Mouse (Mus musculus) neural tube, embryonic 12.5 days (tissue): ENCODE results near the gene Etnk1. TPM values are rescaled to one million over a fixed set of nuclear protein-coding genes. Genes with fewer than 3 reads are reported as not detected.
"Not testable (repeated sequence)": the region's sequence is repeated elsewhere in the genome, so short reads cannot be mapped to it uniquely, and the experiment has no call there.

Source experiments
- ATAC-seq: fragments of 200-750 bp; cut with Nextera tagmentation; 2 replicates; pipeline ENCODE4 v1.8.0; 2017; ENCODE audit warnings: low read depth, mild to moderate bottlenecking, moderate TSS enrichment, moderate library complexity; ENCODE audit not compliant: low FRiP score
- H3K27ac ChIP-seq: fragments of 300-500 bp; sonication (generic); 2 replicates; pipeline ENCODE4 v1.5.1; 2016
- H3K27me3 ChIP-seq: fragments of 300-500 bp; sonication (generic); replicated peaks from 2 replicates; pipeline ENCODE4 v1.6.1; 2016; ENCODE audit warnings: mild to moderate bottlenecking
- H3K36me3 ChIP-seq: fragments of 300-500 bp; sonication (generic); 2 replicates; pipeline ENCODE4 v1.6.1; 2016; ENCODE audit warnings: mild to moderate bottlenecking
- H3K4me1 ChIP-seq: fragments of 300-500 bp; sonication (generic); 2 replicates; pipeline ENCODE4 v1.6.1; 2016
- H3K4me2 ChIP-seq: fragments of 300-500 bp; sonication (generic); replicated peaks from 2 replicates; pipeline ENCODE4 v1.6.1; 2016; ENCODE audit warnings: mild to moderate bottlenecking
- H3K4me3 ChIP-seq: fragments of 300-500 bp; sonication (generic); 2 replicates; pipeline ENCODE4 v1.5.1; 2016
- H3K9ac ChIP-seq: fragments of 300-500 bp; sonication (generic); 2 replicates; pipeline ENCODE4 v1.6.1; 2016; ENCODE audit warnings: mild to moderate bottlenecking
- H3K9me3 ChIP-seq: fragments of 300-500 bp; sonication (generic); 2 replicates; pipeline ENCODE4 v1.6.1; 2016; ENCODE audit warnings: mild to moderate bottlenecking
- WGBS: fragments of 180-500 bp; shearing (Covaris S2); methylation state at CpG from one replicate; pipeline ENCODE4 v1.1.7; 2016; 5-methylcytosine and 5-hydroxymethylcytosine counted together
- polyA plus RNA-seq: library from polyadenylated mRNA; unstranded; fragments of >200 nt; fragmentation: Nextera tagmentation; extraction: Ambion mirVana; gene quantifications from 2 replicates; pipeline ENCODE4 v1.2.1, GENCODE M21; 2016

Etnk1 gene
- polyA plus RNA-seq, 1 experiment from 2014 or later = 40.8 TPM

DNA sequence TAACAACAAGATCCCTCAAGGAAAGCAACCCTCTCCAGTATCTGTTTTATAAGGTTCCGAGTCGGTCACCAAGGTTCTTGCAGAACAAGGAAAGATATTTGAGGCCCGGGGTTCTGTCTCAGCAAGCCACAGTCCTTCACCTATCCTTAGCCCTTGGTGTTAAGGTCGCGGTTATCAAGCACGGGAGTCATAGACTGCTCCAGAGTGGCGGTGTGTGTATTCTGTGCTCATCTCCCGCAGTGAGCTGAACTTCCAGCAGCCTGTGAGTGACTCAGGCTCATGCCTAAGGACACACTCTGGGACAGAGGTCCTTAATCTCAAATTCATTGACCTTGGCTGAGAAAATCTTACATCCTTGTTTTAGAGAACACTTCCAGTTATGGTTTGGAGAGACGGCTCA lies 26.1 kb upstream of the Etnk1 start:
- Histone ChIP-seq H3K4me1 (0 out of 2 replicates have a peak, but pooled peaks cover 4% of the 10 kb centered on the region), H3K9me3 (no peaks in the 10 kb centered on the region), H3K27ac (no peak overlapping the region), H3K36me3 (no peaks in the 10 kb centered on the region), H3K4me2 (no peak overlapping the region), H3K27me3 (no peaks in the 10 kb centered on the region), H3K9ac (no peak overlapping the region), H3K4me3 (no peak overlapping the region)
- WGBS = 86% methylated on average over 9 of the region's 9 CpGs
- ATAC-seq = no peak

DNA sequence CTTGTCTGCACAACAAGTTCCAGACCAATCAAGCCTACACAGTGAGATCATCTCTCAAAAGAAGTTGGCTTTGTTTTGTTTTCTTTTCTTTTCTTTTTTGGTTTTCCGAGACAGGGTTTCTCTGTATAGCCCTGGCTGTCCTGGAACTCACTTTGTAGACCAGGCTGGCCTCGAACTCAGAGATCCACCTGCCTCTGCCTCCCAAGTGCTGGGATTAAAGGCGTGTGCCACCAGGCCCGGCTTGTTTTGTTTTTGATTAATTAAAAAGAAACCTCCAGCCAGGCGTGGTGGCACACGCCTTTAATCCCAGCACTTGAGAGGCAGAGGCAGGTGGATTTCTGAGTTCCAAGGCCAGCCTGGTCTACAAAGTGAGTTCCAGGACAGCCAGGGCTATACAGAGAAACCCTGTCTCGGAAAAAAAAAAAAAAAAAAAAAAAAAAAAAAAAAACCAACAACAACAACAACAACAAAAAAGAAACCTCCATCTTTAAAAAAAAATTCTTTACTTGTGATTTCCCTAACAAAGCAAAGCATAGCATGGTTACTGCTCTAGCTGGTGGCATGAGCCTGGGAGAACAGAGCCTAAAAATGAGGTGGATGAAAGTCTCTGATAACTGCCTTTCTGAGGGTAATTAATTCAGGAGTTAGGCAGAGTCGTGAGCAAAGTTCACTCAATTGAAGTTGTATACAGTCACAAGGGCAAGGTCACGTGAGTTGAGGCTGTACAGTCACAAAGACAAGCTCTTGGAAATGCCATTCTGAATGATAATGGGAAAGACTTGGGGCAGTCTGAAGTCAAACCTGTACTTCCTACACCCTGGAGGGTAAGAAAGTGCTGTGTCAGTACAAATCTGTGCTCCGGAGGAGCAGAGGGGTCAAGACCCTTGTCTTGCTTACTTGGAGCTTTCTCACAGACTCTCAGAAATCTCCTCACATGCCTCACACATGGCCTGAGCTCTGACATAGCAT lies 25.1 kb upstream of the Etnk1 start:
- not testable (repeated sequence) for H3K9ac ChIP-seq, H3K9me3 ChIP-seq, H3K4me3 ChIP-seq, ATAC-seq, H3K27ac ChIP-seq, H3K4me1 ChIP-seq, H3K4me2 ChIP-seq, H3K27me3 ChIP-seq, H3K36me3 ChIP-seq
- WGBS = 77% methylated on average over 10 of the region's 10 CpGs

DNA sequence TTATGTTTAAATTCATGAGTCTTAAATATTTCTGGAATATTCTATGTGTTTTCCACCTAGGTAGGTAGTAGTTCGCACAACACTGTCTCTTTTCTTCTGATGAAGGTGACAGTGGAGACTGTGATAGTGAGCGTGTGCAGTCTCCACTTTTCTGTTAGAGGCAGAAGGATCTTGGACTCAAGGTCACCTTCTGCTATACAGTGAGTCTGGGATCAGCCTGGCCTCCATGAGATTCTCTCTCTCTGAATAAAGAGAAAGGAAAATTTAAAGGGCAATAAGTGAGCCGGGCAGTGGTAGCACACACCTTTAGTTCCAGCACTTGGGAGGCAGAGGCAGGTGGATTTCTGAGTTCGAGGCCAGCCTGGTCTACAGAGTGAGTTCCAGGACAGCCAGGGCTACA lies 24.2 kb upstream of the Etnk1 start:
- H3K4me3 ChIP-seq = no peak overlapping the region
- no peak overlapping the region for H3K27ac ChIP-seq
- H3K27me3 ChIP-seq = no peaks in the 10 kb centered on the region
- WGBS = 96% methylated on average over 4 of the region's 4 CpGs
- H3K4me2 ChIP-seq = no peak overlapping the region
- no peaks in the 10 kb centered on the region for H3K9me3 ChIP-seq
- no peak for ATAC-seq
- H3K9ac ChIP-seq = no peak overlapping the region
- 0 out of 2 replicates have a peak, but pooled peaks cover 4% of the 10 kb centered on the region for H3K4me1 ChIP-seq
- no peaks in the 10 kb centered on the region for H3K36me3 ChIP-seq

DNA sequence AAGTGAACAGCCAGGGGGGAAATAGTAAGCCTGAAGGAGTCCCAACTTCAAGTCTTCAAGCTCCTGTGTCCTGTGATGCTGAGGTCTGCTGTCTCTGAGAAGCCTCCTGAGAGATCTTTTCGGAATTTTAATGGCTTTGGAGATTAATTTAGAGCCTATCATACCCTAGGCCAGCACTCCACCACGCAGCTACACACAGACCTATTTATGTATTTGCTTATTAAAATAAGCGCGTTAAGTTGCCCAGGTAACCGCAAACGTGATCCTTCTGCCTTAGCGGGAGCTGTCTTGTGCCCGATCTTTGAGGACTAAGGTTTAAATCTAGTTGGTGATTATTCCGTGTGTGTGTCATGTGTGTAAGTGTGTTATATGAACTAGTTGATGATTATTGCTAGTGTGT lies 23.7 kb upstream of the Etnk1 start:
- H3K9ac ChIP-seq = no peak overlapping the region
- H3K4me1 ChIP-seq = 0 out of 2 replicates have a peak, but pooled peaks cover 4% of the 10 kb centered on the region
- no peaks in the 10 kb centered on the region for H3K9me3 ChIP-seq
- WGBS = 86% methylated on average over 9 of the region's 9 CpGs
- no peaks in the 10 kb centered on the region for H3K36me3 ChIP-seq
- no peak for ATAC-seq
- no peak overlapping the region for H3K4me3 ChIP-seq
- H3K27ac ChIP-seq = no peak overlapping the region
- peak overlapping the region; percentile 57 for H3K4me2 ChIP-seq
- H3K27me3 ChIP-seq = no peaks in the 10 kb centered on the region

DNA sequence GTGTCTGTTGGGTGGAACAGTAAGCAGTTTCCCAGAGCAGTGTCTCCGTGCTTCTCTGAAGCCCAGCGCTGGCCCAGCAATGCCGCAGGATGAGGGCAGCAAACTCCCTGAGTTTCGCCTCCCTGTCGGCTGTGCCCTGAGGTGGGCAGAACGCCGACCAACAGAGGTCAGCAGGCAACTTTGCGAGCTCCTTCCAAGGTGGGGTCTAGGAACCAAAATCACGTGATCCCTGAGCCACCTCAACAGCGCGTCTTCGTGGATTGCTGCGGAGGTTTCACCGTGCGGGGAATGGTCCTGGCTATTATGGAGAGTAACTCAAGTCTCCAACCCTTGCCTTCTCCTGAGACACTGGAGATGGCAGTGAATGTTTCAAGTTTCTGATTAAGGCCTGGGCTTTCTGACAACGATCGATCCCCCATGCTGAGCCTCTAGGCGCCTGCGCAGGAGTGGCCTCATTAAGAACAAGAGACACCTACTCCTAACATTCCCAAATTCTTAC lies 23.2 kb upstream of the Etnk1 start:
- Histone ChIP-seq H3K4me3 (no peak overlapping the region; the same call in 1 of the 2 replicates), H3K27ac (no peak overlapping the region), H3K4me1 (0 out of 2 replicates have a peak, but pooled peaks cover 4% of the 10 kb centered on the region), H3K4me2 (peak overlapping the region; percentile 57), H3K27me3 (no peaks in the 10 kb centered on the region), H3K9me3 (no peaks in the 10 kb centered on the region), H3K9ac (0 out of 2 replicates have a peak overlapping the region, but pooled peaks have one; percentile 13), H3K36me3 (no peaks in the 10 kb centered on the region)
- WGBS = 15% methylated on average over 19 of the region's 19 CpGs
- no peak for ATAC-seq

DNA sequence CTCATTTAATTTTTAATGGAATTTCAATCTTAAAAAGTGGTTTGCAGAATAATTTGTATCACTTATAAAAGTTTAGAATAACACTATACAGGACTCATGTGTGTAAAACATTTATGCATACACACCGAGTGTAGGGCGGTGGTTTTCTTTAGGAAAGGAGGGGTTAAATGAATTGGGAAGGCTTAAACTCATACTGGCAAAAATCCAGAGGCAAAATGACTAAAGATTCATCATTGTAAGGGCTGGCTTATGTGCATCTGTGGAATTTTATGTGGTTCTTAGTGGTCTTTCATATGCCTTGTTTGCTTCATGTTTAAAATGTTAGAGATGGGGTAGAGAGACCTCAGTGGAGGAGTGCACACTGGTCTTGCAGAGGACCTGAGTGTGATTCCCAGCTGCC lies 22.5 kb upstream of the Etnk1 start:
- Histone ChIP-seq H3K27ac (no peak overlapping the region), H3K9ac (no peak overlapping the region), H3K36me3 (no peaks in the 10 kb centered on the region), H3K4me3 (no peak overlapping the region), H3K4me2 (no peak overlapping the region), H3K27me3 (no peaks in the 10 kb centered on the region), H3K4me1 (0 out of 2 replicates have a peak, but pooled peaks cover 4% of the 10 kb centered on the region), H3K9me3 (no peaks in the 10 kb centered on the region)
- ATAC-seq = no peak
- WGBS = 86% methylated on average over 2 of the region's 2 CpGs

- Histone ChIP-seq H3K27me3 (no peaks in the 10 kb centered on the region), H3K4me1 (0 out of 2 replicates have a peak, but pooled peaks cover 4% of the 10 kb centered on the region), H3K36me3 (no peaks in the 10 kb centered on the region), H3K27ac (no peak overlapping the region), H3K9ac (no peak overlapping the region), H3K9me3 (no peaks in the 10 kb centered on the region), H3K4me2 (no peak overlapping the region), H3K4me3 (no peak overlapping the region)
- WGBS = 56% methylated on average over 7 of the region's 7 CpGs
- ATAC-seq = no peak
Measured at GRCm38 (mm10) chr6:143145051-143145450, 22.0 kb upstream of the Etnk1 start.

DNA sequence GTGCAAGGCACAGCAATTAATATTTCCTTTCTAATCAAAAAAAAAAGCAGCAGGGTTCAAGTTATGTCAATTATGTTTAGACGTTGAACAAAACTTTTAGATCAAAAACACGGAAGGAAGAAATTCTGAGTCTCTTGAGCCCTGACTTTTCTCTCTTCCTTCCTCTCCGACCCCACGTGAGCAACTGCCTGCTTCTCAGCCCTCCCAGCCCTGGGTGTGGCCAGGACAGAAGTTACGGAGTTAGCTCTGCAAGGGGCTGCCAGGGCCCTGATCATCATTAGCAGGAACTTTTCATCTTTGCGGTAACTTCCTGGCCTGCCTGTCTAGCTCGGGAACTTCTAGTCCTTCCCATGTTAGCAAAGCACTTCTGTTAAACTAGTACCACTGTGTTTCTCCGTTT lies 20.3 kb upstream of the Etnk1 start:
- H3K4me3 ChIP-seq = no peak overlapping the region
- no peak overlapping the region for H3K27ac ChIP-seq
- ATAC-seq = no peak
- H3K27me3 ChIP-seq = no peaks in the 10 kb centered on the region
- H3K4me2 ChIP-seq = no peak overlapping the region
- H3K4me1 ChIP-seq = 0 out of 2 replicates have a peak, but pooled peaks cover 4% of the 10 kb centered on the region
- no peak overlapping the region for H3K9ac ChIP-seq
- WGBS = 73% methylated on average over 8 of the region's 8 CpGs
- H3K9me3 ChIP-seq = no peaks in the 10 kb centered on the region
- H3K36me3 ChIP-seq = no peaks in the 10 kb centered on the region

GRCm38 (mm10) chr6:143148868-143149267 lies 18.2 kb upstream of the Etnk1 start:
- H3K4me2 ChIP-seq = no peak overlapping the region
- no peaks in the 10 kb centered on the region for H3K27me3 ChIP-seq
- H3K9ac ChIP-seq = no peak overlapping the region
- no peak overlapping the region for H3K4me3 ChIP-seq
- ATAC-seq = no peak
- no peaks in the 10 kb centered on the region for H3K36me3 ChIP-seq
- no peaks in the 10 kb centered on the region for H3K9me3 ChIP-seq
- peaks cover 5% of the 10 kb centered on the region; the same call in 1 of the 2 replicates for H3K4me1 ChIP-seq
- H3K27ac ChIP-seq = no peak overlapping the region

DNA sequence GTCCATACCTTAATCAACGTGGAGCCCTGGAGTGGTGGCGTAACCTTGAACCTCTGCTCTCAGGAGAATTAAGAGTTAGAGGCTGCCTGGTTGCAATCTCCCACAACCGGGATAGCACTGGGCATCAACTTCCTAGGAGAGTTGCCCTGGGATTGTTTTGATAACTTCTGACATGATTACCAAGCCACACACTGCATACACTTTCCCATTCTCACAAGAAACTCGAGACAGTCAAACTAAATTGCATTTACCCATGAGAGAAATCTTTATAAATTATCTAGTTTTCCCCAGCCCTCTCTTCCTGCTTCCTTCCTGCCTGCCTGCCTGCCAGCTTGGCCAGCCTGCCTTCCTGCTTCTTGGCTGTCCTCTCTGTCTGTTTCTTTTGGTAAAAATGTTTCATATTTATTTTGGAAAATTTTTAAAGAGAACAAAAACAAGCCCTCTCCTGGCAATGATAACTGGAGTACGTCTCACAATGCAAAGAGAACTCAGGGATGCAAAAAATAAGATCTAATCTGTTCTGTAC lies 17.2 kb upstream of the Etnk1 start:
- H3K27ac ChIP-seq = no peak overlapping the region
- H3K4me1 ChIP-seq = peaks cover 4% of the 10 kb centered on the region; the same call in 1 of the 2 replicates

GRCm38 (mm10) chr6:143151081-143151995 lies 15.7 kb upstream of the Etnk1 start:
- not testable (repeated sequence) for H3K4me1 ChIP-seq, H3K4me3 ChIP-seq, ATAC-seq, H3K9ac ChIP-seq, H3K9me3 ChIP-seq, H3K4me2 ChIP-seq, H3K27me3 ChIP-seq, H3K36me3 ChIP-seq, H3K27ac ChIP-seq
- 75% methylated on average over 10 of the region's 10 CpGs for WGBS

More for the DNA sequence above, 17.2 kb upstream of the Etnk1 start:
- Histone ChIP-seq H3K9ac (no peak overlapping the region), H3K4me3 (no peak overlapping the region), H3K36me3 (no peaks in the 10 kb centered on the region), H3K9me3 (no peaks in the 10 kb centered on the region), H3K4me2 (no peak overlapping the region), H3K27me3 (no peaks in the 10 kb centered on the region)
- 61% methylated on average over 5 of the region's 5 CpGs for WGBS
- no peak for ATAC-seq
